Mouse (Mus musculus): ENCODE measurements around the gene Rbm4. TPM values are rescaled to one million over a fixed set of nuclear protein-coding genes. Genes with fewer than 3 reads are reported as not detected.

Gene Rbm4
- total and polyA plus RNA-seq, 3 experiments, result 47.3 to 73.2 (median 68.3) TPM

GRCm38 (mm10) chr19:4737866-4738265, 55.8 kb downstream of the Rbm4 start:
- no peaks in the 10 kb centered on the region for H3K79me2 ChIP-seq (replicated peaks; ENCODE audit: control insufficient read depth, extremely low read depth, insufficient read depth, poor library complexity, severe bottlenecking)
- no peaks in the 10 kb centered on the region for H3K9me3 ChIP-seq (replicated peaks; ENCODE audit: low read length)
- no peak overlapping the region for H3K4me3 ChIP-seq (replicated peaks in 1 of 3; ENCODE audit: low read depth in 2 of 3, low read length in 2 of 3, poor library complexity in 1 of 3)
- no peak for TF ChIP-seq ELF1 (IDR thresholded peaks at IDR 0.05; ENCODE audit: low read depth, low read length)
- no peak for TF ChIP-seq UBTF (IDR thresholded peaks at IDR 0.05; ENCODE audit: low read depth, low read length)
- no peak for TF ChIP-seq USF1 (IDR thresholded peaks at IDR 0.05; ENCODE audit: low read depth, low read length)
- no peak for TF ChIP-seq CTCF (conservative IDR thresholded peaks at IDR 0.05 in 1 of 2, IDR thresholded peaks at IDR 0.05 in 1 of 2; ENCODE audit: low read depth in 2 of 2, low read length in 2 of 2)
- TF ChIP-seq NRF1 (IDR thresholded peaks at IDR 0.05; ENCODE audit: low read depth, low read length), result no peak
- TF ChIP-seq TBP (conservative IDR thresholded peaks at IDR 0.05; ENCODE audit: low read depth, low read length), result no peak
- no peak for TF ChIP-seq HCFC1 (IDR thresholded peaks at IDR 0.05; ENCODE audit: low read depth, low read length)
- TF ChIP-seq ZMIZ1 (IDR thresholded peaks at IDR 0.05; ENCODE audit: low read depth, low read length), result no peak
- TF ChIP-seq BHLHE40 (IDR thresholded peaks at IDR 0.05; ENCODE audit: low read depth, low read length), result no peak
- no peak for TF ChIP-seq IRF4 (IDR thresholded peaks at IDR 0.05; ENCODE audit: low read depth, low read length)
- no peak for TF ChIP-seq MXI1 (IDR thresholded peaks at IDR 0.05; ENCODE audit: low read depth, low read length)
- no peak for TF ChIP-seq TCF12 (IDR thresholded peaks at IDR 0.05; ENCODE audit: low read depth, low read length)
- no peak for TF ChIP-seq ZKSCAN1 (IDR thresholded peaks at IDR 0.05; ENCODE audit: borderline replicate concordance, low read depth, low read length)
- no peak for TF ChIP-seq RAD21 (IDR thresholded peaks at IDR 0.05; ENCODE audit: low read depth, low read length)
- no peak for TF ChIP-seq SMC3 (IDR thresholded peaks at IDR 0.05; ENCODE audit: low read depth, low read length)
- in situ Hi-C loops (cut with MboI; ENCODE audit: low pct_ligation_motif_present, low pct_unique_long_range_greater_than_20kb, low sequenced_read_pairs), result no loop called here
- no peaks in the 10 kb centered on the region for H3K36me3 ChIP-seq (replicated peaks in 1 of 2; ENCODE audit: control insufficient read depth in 1 of 2, insufficient read depth in 1 of 2, low read length in 1 of 2)
- no peak overlapping the region for H3K4me2 ChIP-seq (ENCODE audit: insufficient read depth, low read depth, poor library complexity, severe bottlenecking)
- H3K9ac ChIP-seq (ENCODE audit: insufficient read depth, low read depth), result no peak overlapping the region
- no peaks in the 10 kb centered on the region for H3K27me3 ChIP-seq (replicated peaks)
- dilution Hi-C loops (cut with MboI; ENCODE audit: extremely low pct_ligation_motif_present, extremely low pct_unique_long_range_greater_than_20kb, low sequenced_read_pairs), result no loop called here
- H3K27ac ChIP-seq (ENCODE audit: insufficient read depth, low read depth), result no peak overlapping the region
- no peaks in the 10 kb centered on the region for H3K4me1 ChIP-seq (ENCODE audit: control insufficient read depth in 1 of 2, insufficient read depth in 2 of 2)
- no peak for DNase-seq (ENCODE audit: extremely low read depth)

Other genes starting within 250 kb of the Rbm4 start
Only the 20 nearest of the 21 such genes appear.
- gene Lrfn4, start 178.2 kb downstream of the Rbm4 start, total RNA-seq (2012; rRNA removed), result 2.0 and 2.3 TPM in 2 replicates
- gene Lrfn4, start 178.2 kb downstream of the Rbm4 start, total RNA-seq (2014; rRNA removed), result 0.59 and 0.75 TPM in 2 replicates
- gene Lrfn4, start 178.2 kb downstream of the Rbm4 start, polyA plus RNA-seq (2012; ENCODE audit: insufficient read length, low read depth), result 1.7 and 1.9 TPM in 2 replicates
- gene Rce1, start 168.3 kb downstream of the Rbm4 start, total RNA-seq (2012; rRNA removed), result 32.9 and 33.0 TPM in 2 replicates
- 51.4 and 52.1 TPM in 2 replicates for gene Rce1, start 168.3 kb downstream of the Rbm4 start, total RNA-seq (2014; rRNA removed)
- 36.9 and 45.3 TPM in 2 replicates for gene Rce1, start 168.3 kb downstream of the Rbm4 start, polyA plus RNA-seq (2012; ENCODE audit: insufficient read length, low read depth)
- 0.38 and 0.67 TPM in 2 replicates for gene Gm960, start 95.2 kb downstream of the Rbm4 start, total RNA-seq (2012; rRNA removed)
- not detected in 2 replicates for gene Gm960, start 95.2 kb downstream of the Rbm4 start, total RNA-seq (2014; rRNA removed)
- gene Gm960, start 95.2 kb downstream of the Rbm4 start, polyA plus RNA-seq (2012; ENCODE audit: insufficient read length, low read depth), result not detected in 2 replicates
- gene Sptbn2, start 82.7 kb downstream of the Rbm4 start, total RNA-seq (2012; rRNA removed), result 2.3 and 2.7 TPM in 2 replicates
- gene Sptbn2, start 82.7 kb downstream of the Rbm4 start, total RNA-seq (2014; rRNA removed), result 0.08 and 0.15 TPM in 2 replicates
- gene Sptbn2, start 82.7 kb downstream of the Rbm4 start, polyA plus RNA-seq (2012; ENCODE audit: insufficient read length, low read depth), result 0.24 and 0.72 TPM in 2 replicates
- gene Rbm4b, start 37.4 kb downstream of the Rbm4 start, total RNA-seq (2012; rRNA removed), result 7.0 and 8.4 TPM in 2 replicates
- 11.1 and 11.4 TPM in 2 replicates for gene Rbm4b, start 37.4 kb downstream of the Rbm4 start, total RNA-seq (2014; rRNA removed)
- 10.6 and 13.8 TPM in 2 replicates for gene Rbm4b, start 37.4 kb downstream of the Rbm4 start, polyA plus RNA-seq (2012; ENCODE audit: insufficient read length, low read depth)
- gene Gm21992, start 17.7 kb upstream of the Rbm4 start, total RNA-seq (2012; rRNA removed), result 15.2 and 17.0 TPM in 2 replicates
- gene Gm21992, start 17.7 kb upstream of the Rbm4 start, total RNA-seq (2014; rRNA removed), result 3.9 and 5.5 TPM in 2 replicates
- 37.5 and 44.3 TPM in 2 replicates for gene Gm21992, start 17.7 kb upstream of the Rbm4 start, polyA plus RNA-seq (2012; ENCODE audit: insufficient read length, low read depth)
- 39.0 and 47.1 TPM in 2 replicates for gene Rbm14, start 17.7 kb upstream of the Rbm4 start, total RNA-seq (2012; rRNA removed)
- 18.2 and 19.1 TPM in 2 replicates for gene Rbm14, start 17.7 kb upstream of the Rbm4 start, total RNA-seq (2014; rRNA removed)
- gene Rbm14, start 17.7 kb upstream of the Rbm4 start, polyA plus RNA-seq (2012; ENCODE audit: insufficient read length, low read depth), result 51.8 and 59.1 TPM in 2 replicates
- 42.1 and 42.6 TPM in 2 replicates for gene Ccs, start 45.4 kb upstream of the Rbm4 start, total RNA-seq (2012; rRNA removed)
- 25.6 and 30.7 TPM in 2 replicates for gene Ccs, start 45.4 kb upstream of the Rbm4 start, total RNA-seq (2014; rRNA removed)
- gene Ccs, start 45.4 kb upstream of the Rbm4 start, polyA plus RNA-seq (2012; ENCODE audit: insufficient read length, low read depth), result 32.0 and 39.1 TPM in 2 replicates
- not detected in 2 replicates for gene Ccdc87, start 45.5 kb upstream of the Rbm4 start, total RNA-seq (2012; rRNA removed)
- not detected in 2 replicates for gene Ccdc87, start 45.5 kb upstream of the Rbm4 start, total RNA-seq (2014; rRNA removed)
- gene Ccdc87, start 45.5 kb upstream of the Rbm4 start, polyA plus RNA-seq (2012; ENCODE audit: insufficient read length, low read depth), result not detected in 2 replicates
- not detected in 2 replicates for gene Ctsf, start 61.2 kb upstream of the Rbm4 start, total RNA-seq (2012; rRNA removed)
- not detected in 2 replicates for gene Ctsf, start 61.2 kb upstream of the Rbm4 start, total RNA-seq (2014; rRNA removed)
- gene Ctsf, start 61.2 kb upstream of the Rbm4 start, polyA plus RNA-seq (2012; ENCODE audit: insufficient read length, low read depth), result not detected in 2 replicates
- gene Actn3, start 84.0 kb upstream of the Rbm4 start, total RNA-seq (2012; rRNA removed), result 0.34 and 0.67 TPM in 2 replicates
- gene Actn3, start 84.0 kb upstream of the Rbm4 start, total RNA-seq (2014; rRNA removed), result 0.32 TPM in 1 of 2 replicates, not detected in the other
- 0.37 and 0.41 TPM in 2 replicates for gene Actn3, start 84.0 kb upstream of the Rbm4 start, polyA plus RNA-seq (2012; ENCODE audit: insufficient read length, low read depth)
- gene Zdhhc24, start 84.8 kb upstream of the Rbm4 start, total RNA-seq (2012; rRNA removed), result 8.0 and 8.4 TPM in 2 replicates
- gene Zdhhc24, start 84.8 kb upstream of the Rbm4 start, total RNA-seq (2014; rRNA removed), result 4.5 and 5.0 TPM in 2 replicates
- gene Zdhhc24, start 84.8 kb upstream of the Rbm4 start, polyA plus RNA-seq (2012; ENCODE audit: insufficient read length, low read depth), result 4.7 and 5.0 TPM in 2 replicates
- 2.7 and 3.0 TPM in 2 replicates for gene Bbs1, start 112.7 kb upstream of the Rbm4 start, total RNA-seq (2012; rRNA removed)
- 2.0 and 3.1 TPM in 2 replicates for gene Bbs1, start 112.7 kb upstream of the Rbm4 start, total RNA-seq (2014; rRNA removed)
- gene Bbs1, start 112.7 kb upstream of the Rbm4 start, polyA plus RNA-seq (2012; ENCODE audit: insufficient read length, low read depth), result 2.1 and 2.8 TPM in 2 replicates
- gene Dpp3, start 134.4 kb upstream of the Rbm4 start, total RNA-seq (2012; rRNA removed), result 89.7 and 109 TPM in 2 replicates
- 74.0 and 79.6 TPM in 2 replicates for gene Dpp3, start 134.4 kb upstream of the Rbm4 start, total RNA-seq (2014; rRNA removed)
- 97.3 and 100.0 TPM in 2 replicates for gene Dpp3, start 134.4 kb upstream of the Rbm4 start, polyA plus RNA-seq (2012; ENCODE audit: insufficient read length, low read depth)
- 0.42 TPM in 1 of 2 replicates, not detected in the other for gene Peli3, start 149.2 kb upstream of the Rbm4 start, total RNA-seq (2012; rRNA removed)
- gene Peli3, start 149.2 kb upstream of the Rbm4 start, total RNA-seq (2014; rRNA removed), result 0.07 TPM in 1 of 2 replicates, not detected in the other
- gene Peli3, start 149.2 kb upstream of the Rbm4 start, polyA plus RNA-seq (2012; ENCODE audit: insufficient read length, low read depth), result not detected in 2 replicates
- gene Mrpl11, start 168.2 kb upstream of the Rbm4 start, total RNA-seq (2012; rRNA removed), result 74.0 and 100 TPM in 2 replicates
- 160 and 171 TPM in 2 replicates for gene Mrpl11, start 168.2 kb upstream of the Rbm4 start, total RNA-seq (2014; rRNA removed)
- gene Mrpl11, start 168.2 kb upstream of the Rbm4 start, polyA plus RNA-seq (2012; ENCODE audit: insufficient read length, low read depth), result 101 and 102 TPM in 2 replicates
- gene Npas4, start 196.4 kb upstream of the Rbm4 start, total RNA-seq (2012; rRNA removed), result not detected in 2 replicates
- gene Npas4, start 196.4 kb upstream of the Rbm4 start, total RNA-seq (2014; rRNA removed), result not detected in 2 replicates
- gene Npas4, start 196.4 kb upstream of the Rbm4 start, polyA plus RNA-seq (2012; ENCODE audit: insufficient read length, low read depth), result not detected in 2 replicates
- gene Slc29a2, start 230.0 kb upstream of the Rbm4 start, total RNA-seq (2012; rRNA removed), result 4.2 and 6.7 TPM in 2 replicates
- 0.96 and 2.1 TPM in 2 replicates for gene Slc29a2, start 230.0 kb upstream of the Rbm4 start, total RNA-seq (2014; rRNA removed)
- 5.6 and 6.6 TPM in 2 replicates for gene Slc29a2, start 230.0 kb upstream of the Rbm4 start, polyA plus RNA-seq (2012; ENCODE audit: insufficient read length, low read depth)
- 9.8 and 12.1 TPM in 2 replicates for gene B4gat1, start 244.9 kb upstream of the Rbm4 start, total RNA-seq (2012; rRNA removed)
- 6.9 and 7.7 TPM in 2 replicates for gene B4gat1, start 244.9 kb upstream of the Rbm4 start, total RNA-seq (2014; rRNA removed)
- gene B4gat1, start 244.9 kb upstream of the Rbm4 start, polyA plus RNA-seq (2012; ENCODE audit: insufficient read length, low read depth), result 5.2 and 5.6 TPM in 2 replicates
- 1.3 and 2.1 TPM in 2 replicates for gene AC124502.3, start 245.0 kb upstream of the Rbm4 start, total RNA-seq (2012; rRNA removed)
- 0.15 and 0.22 TPM in 2 replicates for gene AC124502.3, start 245.0 kb upstream of the Rbm4 start, total RNA-seq (2014; rRNA removed)
- gene AC124502.3, start 245.0 kb upstream of the Rbm4 start, polyA plus RNA-seq (2012; ENCODE audit: insufficient read length, low read depth), result 0.29 TPM in 1 of 2 replicates, not detected in the other

Measured in CH12.LX (cell line).